In the genomic region with DNA sequence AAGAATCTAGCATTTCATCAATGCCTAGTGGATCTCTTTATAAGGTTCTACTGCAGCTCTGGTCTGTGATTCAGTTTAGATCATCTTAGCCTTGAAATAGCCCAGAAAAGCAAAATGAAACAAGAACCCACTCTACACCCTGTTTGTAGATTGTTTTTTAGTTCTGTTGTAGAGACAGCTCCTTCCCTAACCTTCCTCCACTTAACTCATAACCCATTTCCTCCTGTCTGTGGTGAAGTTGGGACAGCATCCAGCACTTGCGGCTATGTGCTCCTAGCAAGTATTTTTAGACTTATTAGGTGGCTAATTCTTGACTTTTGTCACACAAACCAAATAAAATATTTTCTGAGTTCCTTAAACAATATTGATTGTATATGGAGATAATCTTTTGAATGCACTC, we compare ENCODE assay signal across 30 mouse cellular contexts.
"Had no signal": no experiment of that assay in that cellular context is flagged by ENCODE, and none has a peak within 500 bp of the region (broad histone marks: within the 10 kb centered on the region; RNA-seq: fewer than 3 reads in every experiment).

No protein-coding gene starts in this region.

- H3K27me3 ChIP-seq: limb, embryonic 12.5 days; limb, embryonic 13.5 days; limb, embryonic 15.5 days; liver, embryonic 12.5 days; liver, embryonic 13.5 days; liver, embryonic 15.5 days; lung, embryonic 15.5 days; megakaryocyte, embryonic 14.5 days; midbrain, embryonic 12.5 days; midbrain, embryonic 13.5 days; midbrain, embryonic 15.5 days; neural tube, embryonic 12.5 days had no signal

- H3K9me3 ChIP-seq: limb, embryonic 10.5 days; limb, embryonic 12.5 days; limb, embryonic 13.5 days; limb, embryonic 15.5 days; liver, embryonic 12.5 days; liver, embryonic 13.5 days; liver, embryonic 15.5 days; lung, embryonic 15.5 days; midbrain, embryonic 10.5 days; midbrain, embryonic 12.5 days; midbrain, embryonic 13.5 days; midbrain, embryonic 15.5 days; neural tube, embryonic 12.5 days had no signal

- H3K36me3 ChIP-seq: limb, embryonic 10.5 days; limb, embryonic 12.5 days; limb, embryonic 13.5 days; limb, embryonic 15.5 days; liver, embryonic 12.5 days; liver, embryonic 13.5 days; liver, embryonic 15.5 days; lung, embryonic 15.5 days; midbrain, embryonic 10.5 days; midbrain, embryonic 12.5 days; midbrain, embryonic 13.5 days; midbrain, embryonic 15.5 days; neural tube, embryonic 12.5 days had no signal

- H3K4me1 ChIP-seq: limb, embryonic 13.5 days; limb, embryonic 15.5 days; liver, embryonic 12.5 days; liver, embryonic 13.5 days; liver, embryonic 15.5 days; lung, embryonic 15.5 days; megakaryocyte, embryonic 14.5 days; neural tube, embryonic 12.5 days had no signal

- H3K4me3 ChIP-seq: limb, embryonic 10.5 days; limb, embryonic 12.5 days; limb, embryonic 13.5 days; limb, embryonic 15.5 days; liver, embryonic 12.5 days; liver, embryonic 13.5 days; liver, embryonic 15.5 days; lung, embryonic 15.5 days; megakaryocyte, embryonic 14.5 days; midbrain, embryonic 10.5 days; midbrain, embryonic 12.5 days; midbrain, embryonic 13.5 days; midbrain, embryonic 15.5 days; myocyte; neural tube, embryonic 12.5 days had no signal

- ATAC-seq: liver, embryonic 12.5 days; liver, postnatal 0 days; lung, postnatal 0 days; midbrain, embryonic 13.5 days; midbrain, embryonic 15.5 days; midbrain, embryonic 16.5 days had no signal

- DNase-seq: left cerebral cortex, postnatal 4 days; liver; liver, embryonic 13.5 days; liver, postnatal 0 days; lung, adult 18-20 months; lung, adult 2 months; lung, embryonic 14.5 days; lung, postnatal 10 days; lung, postnatal 14 days; lung, postnatal 36 days; lung, postnatal 4 days; midbrain, embryonic 14.5 days had no signal

- H3K27ac ChIP-seq: limb, embryonic 10.5 days; limb, embryonic 12.5 days; limb, embryonic 13.5 days; limb, embryonic 15.5 days; liver, embryonic 12.5 days; liver, embryonic 13.5 days; liver, embryonic 14.5 days; liver, embryonic 15.5 days; lung, embryonic 15.5 days; macrophage; midbrain, embryonic 10.5 days; midbrain, embryonic 12.5 days; midbrain, embryonic 13.5 days; midbrain, embryonic 15.5 days; neural tube, embryonic 12.5 days had no signal
